Mouse (Mus musculus) CH12.LX (cell line): Measurements from ENCODE around the gene Gm10644. TPM values are rescaled to one million over a fixed set of nuclear protein-coding genes. Genes with fewer than 3 reads are reported as not detected.

Experiments used
- DNase-seq: peaks from one replicate; pipeline ENCODE4 v3.0.0-alpha.2; 2013; ENCODE audit errors: extremely low read depth
- H3K27ac ChIP-seq: 2 replicates; pipeline ENCODE4 v1.5.1; 2012; ENCODE audit warnings: low read depth, mild to moderate bottlenecking, control low read depth, moderate library complexity; ENCODE audit not compliant: insufficient read depth
- H3K27me3 ChIP-seq: replicated peaks from 2 replicates; pipeline ENCODE3; 2012; ENCODE audit warnings: inconsistent platforms
- H3K36me3 ChIP-seq, 2 experiments: replicated peaks in 1 of 2; 2 replicates each; pipeline versions ENCODE3 to v1.6.1; 2012; ENCODE audit warnings: inconsistent platforms in 1 of 2, low read length in 1 of 2, mild to moderate bottlenecking in 1 of 2, mixed read lengths in 1 of 2, moderate library complexity in 1 of 2; ENCODE audit not compliant: control insufficient read depth in 1 of 2, insufficient read depth in 1 of 2
- H3K4me1 ChIP-seq, 2 experiments: 2 replicates each; pipeline ENCODE4 v1.6.1; 2012; ENCODE audit warnings: inconsistent platforms in 1 of 2, moderate library complexity in 1 of 2; ENCODE audit not compliant: insufficient read depth in 2 of 2, control insufficient read depth in 1 of 2
- H3K4me2 ChIP-seq: 2 replicates; pipeline ENCODE4 v1.6.1; 2012; ENCODE audit warnings: low read depth, mild to moderate bottlenecking, control low read depth; ENCODE audit not compliant: poor library complexity, insufficient read depth, severe bottlenecking
- H3K4me3 ChIP-seq, 3 experiments: fragments of 150-350 bp in 1 of 3; sonication (generic) in 1 of 3; replicated peaks in 1 of 3; 2 replicates each; pipeline versions ENCODE3 to v1.5.1; 2011 to 2012; ENCODE audit warnings: low read depth in 2 of 3, low read length in 2 of 3, mild to moderate bottlenecking in 2 of 3, moderate library complexity in 2 of 3, control low read depth in 1 of 3, improper control_type of control experiment in 1 of 3, inconsistent platforms in 1 of 3, mixed read lengths in 1 of 3; ENCODE audit not compliant: poor library complexity in 1 of 3
- H3K79me2 ChIP-seq: replicated peaks from 2 replicates; pipeline ENCODE4 v1.6.1; 2012; ENCODE audit warnings: mild to moderate bottlenecking, moderate library complexity; ENCODE audit not compliant: control insufficient read depth, poor library complexity, insufficient read depth, severe bottlenecking; ENCODE audit errors: extremely low read depth
- H3K9ac ChIP-seq: 2 replicates; pipeline ENCODE4 v1.6.1; 2012; ENCODE audit warnings: low read depth, mild to moderate bottlenecking, control low read depth, moderate library complexity; ENCODE audit not compliant: insufficient read depth
- H3K9me3 ChIP-seq: replicated peaks from 2 replicates; pipeline ENCODE3; 2012; ENCODE audit warnings: low read length, inconsistent platforms, mixed read lengths
- CTCF ChIP-seq, 2 experiments: IDR thresholded peaks in 1 of 2; conservative IDR thresholded peaks in 1 of 2; 2 replicates each; pipeline ENCODE4 v1.5.1; 2011 to 2012; ENCODE audit warnings: low read depth in 2 of 2, low read length in 2 of 2, improper control_type of control experiment in 1 of 2, inconsistent platforms in 1 of 2, mild to moderate bottlenecking in 1 of 2, moderate library complexity in 1 of 2
- E2F4 ChIP-seq: IDR thresholded peaks from 2 replicates; pipeline ENCODE4 v1.6.1; 2011; ENCODE audit warnings: low read depth, low read length, improper control_type of control experiment; ENCODE audit not compliant: insufficient replicate concordance
- ELF1 ChIP-seq: IDR thresholded peaks from 2 replicates; pipeline ENCODE4 v1.6.1; 2014; ENCODE audit warnings: low read depth, mild to moderate bottlenecking, inconsistent platforms, low read length, improper control_type of control experiment
- ETS1 ChIP-seq: conservative IDR thresholded peaks from 2 replicates; pipeline ENCODE4 v1.6.1; 2012; ENCODE audit warnings: low read depth, mild to moderate bottlenecking, inconsistent platforms, low read length, improper control_type of control experiment, moderate library complexity
- HCFC1 ChIP-seq: IDR thresholded peaks from 2 replicates; pipeline ENCODE4 v1.6.1; 2012; ENCODE audit warnings: low read depth, mild to moderate bottlenecking, inconsistent platforms, low read length, improper control_type of control experiment
- IRF4 ChIP-seq: IDR thresholded peaks from 2 replicates; pipeline ENCODE4 v1.6.1; 2014; ENCODE audit warnings: low read depth, mild to moderate bottlenecking, inconsistent platforms, low read length, improper control_type of control experiment
- JUN ChIP-seq: IDR thresholded peaks from 2 replicates; pipeline ENCODE4 v1.6.1; 2011; ENCODE audit warnings: low read depth, mild to moderate bottlenecking, low read length, improper control_type of control experiment, moderate library complexity; ENCODE audit not compliant: insufficient read depth
- JUND ChIP-seq: conservative IDR thresholded peaks from 2 replicates; pipeline ENCODE4 v1.6.1; 2011; ENCODE audit warnings: low read depth, low read length, improper control_type of control experiment
- KAT2A ChIP-seq: IDR thresholded peaks from 2 replicates; pipeline ENCODE4 v1.6.1; 2012; ENCODE audit warnings: low read length, improper control_type of control experiment, inconsistent platforms; ENCODE audit not compliant: insufficient replicate concordance
- MAFK ChIP-seq: IDR thresholded peaks from 2 replicates; pipeline ENCODE4 v1.6.1; 2011; ENCODE audit warnings: low read length, improper control_type of control experiment; ENCODE audit not compliant: insufficient replicate concordance
- MAX ChIP-seq: IDR thresholded peaks from 2 replicates; pipeline ENCODE4 v1.6.1; 2011; ENCODE audit warnings: low read length, improper control_type of control experiment
- MAZ ChIP-seq: IDR thresholded peaks from 2 replicates; pipeline ENCODE4 v1.6.1; 2012; ENCODE audit warnings: low read depth, mild to moderate bottlenecking, inconsistent platforms, low read length, improper control_type of control experiment, moderate library complexity
- MXI1 ChIP-seq: IDR thresholded peaks from 2 replicates; pipeline ENCODE4 v1.6.1; 2011; ENCODE audit warnings: mild to moderate bottlenecking, low read depth, low read length, improper control_type of control experiment
- NELFE ChIP-seq: IDR thresholded peaks from 2 replicates; pipeline ENCODE4 v1.6.1; 2011; ENCODE audit warnings: low read depth, low read length, improper control_type of control experiment
- PAX5 ChIP-seq: IDR thresholded peaks from 2 replicates; pipeline ENCODE4 v1.6.1; 2012; ENCODE audit warnings: low read length, inconsistent platforms, mixed read lengths
- RAD21 ChIP-seq: IDR thresholded peaks from 2 replicates; pipeline ENCODE4 v1.6.1; 2011; ENCODE audit warnings: low read depth, mild to moderate bottlenecking, low read length, improper control_type of control experiment, moderate library complexity
- RCOR1 ChIP-seq: conservative IDR thresholded peaks from 2 replicates; pipeline ENCODE4 v1.6.1; 2012; ENCODE audit warnings: low read depth, mild to moderate bottlenecking, inconsistent platforms, low read length, improper control_type of control experiment
- SMC3 ChIP-seq: IDR thresholded peaks from 2 replicates; pipeline ENCODE4 v1.6.1; 2011; ENCODE audit warnings: low read depth, low read length, improper control_type of control experiment
- UBTF ChIP-seq: IDR thresholded peaks from 2 replicates; pipeline ENCODE4 v1.6.1; 2012; ENCODE audit warnings: low read depth, mild to moderate bottlenecking, inconsistent platforms, low read length, improper control_type of control experiment, moderate library complexity
- dilution Hi-C: fragments of 300-500 bp; cut with MboI; formaldehyde crosslinking; loops from 2 replicates; pipeline ENCODE4 v1.14.3; 2020; ENCODE audit warnings: low sequenced_read_pairs; ENCODE audit not compliant: extremely low pct_unique_long_range_greater_than_20kb, extremely low pct_ligation_motif_present
- in situ Hi-C: fragments of 300-500 bp; cut with MboI; formaldehyde crosslinking; loops from 3 replicates; pipeline ENCODE4 v1.14.3; 2019; ENCODE audit warnings: low sequenced_read_pairs, low pct_ligation_motif_present, low pct_unique_long_range_greater_than_20kb, mixed read lengths
- polyA plus RNA-seq: library from polyadenylated mRNA; unstranded; fragments of >175 nt; gene quantifications from 2 replicates; pipeline ENCODE4 v1.2.1, GENCODE M21; 2012; ENCODE audit warnings: low read depth; ENCODE audit not compliant: insufficient read length
- total RNA-seq, 2 experiments: library from RNA; depleted of rRNA; stranded (reverse); fragments of 300-350 nt in 1 of 2; fragments of >200 nt in 1 of 2; gene quantifications; 2 replicates each; pipeline ENCODE4 v1.2.3; 2012 to 2014

Gm10644 gene
- total and polyA plus RNA-seq, 3 experiments: 0.44 to 1.7 (median 0.58) TPM

GRCm38 (mm10) chr8:83896461-83896860, 58.5 kb downstream of the Gm10644 start:
- in situ Hi-C loops: loop anchor here (5.0 to 10.0 kb wide), 3 partner anchors 58 to 159 kb away; partner anchors contain the start of genes Asf1b and Gm10644
- DNase-seq: no peak

GRCm38 (mm10) chr8:83895894-83896293, 59.1 kb downstream of the Gm10644 start:
- peaks cover 23% of the 10 kb centered on the region for H3K27me3 ChIP-seq

More at GRCm38 (mm10) chr8:83896461-83896860, 58.5 kb downstream of the Gm10644 start:
- no peaks in the 10 kb centered on the region for H3K79me2 ChIP-seq
- no peak overlapping the region for H3K27ac ChIP-seq
- peaks cover 4% of the 10 kb centered on the region for H3K9me3 ChIP-seq
- H3K4me3 ChIP-seq: no peak overlapping the region
- H3K9ac ChIP-seq: no peak overlapping the region
- H3K4me1 ChIP-seq: peaks cover 5 to 16% of the 10 kb centered on the region in 2 experiments
- no peak for TF ChIP-seq PAX5
- no peak for TF ChIP-seq HCFC1
- TF ChIP-seq JUND: no peak
- no peak for TF ChIP-seq IRF4
- TF ChIP-seq ETS1: no peak
- TF ChIP-seq KAT2A: no peak
- no peak for TF ChIP-seq MAFK
- TF ChIP-seq E2F4: no peak
- no peak for TF ChIP-seq SMC3
- TF ChIP-seq JUN: no peak
- no peak for TF ChIP-seq MXI1
- TF ChIP-seq, all 38 proteins: peak for 0
- Histone ChIP-seq H3K36me3 (no peaks in the 10 kb centered on the region), H3K27me3 (peaks cover 21% of the 10 kb centered on the region), H3K4me2 (peak overlapping the region; percentile 34; the same call in 1 of the 2 replicates)
- dilution Hi-C loops: no loop called here

More at GRCm38 (mm10) chr8:83895894-83896293, 59.1 kb downstream of the Gm10644 start:
- peak; percentile 68 for DNase-seq
- Histone ChIP-seq H3K36me3 (no peaks in the 10 kb centered on the region), H3K4me2 (peak overlapping the region; percentile 34; the same call in 1 of the 2 replicates), H3K27ac (no peak overlapping the region), H3K79me2 (no peaks in the 10 kb centered on the region), H3K4me1 (peaks cover 3 to 14% of the 10 kb centered on the region in 2 experiments; a peak in 2 of 4 replicates), H3K9ac (no peak overlapping the region), H3K4me3 (no peak overlapping the region), H3K9me3 (peaks cover 4% of the 10 kb centered on the region)
- in situ Hi-C loops (loop anchor here (5.0 to 10.0 kb wide), 3 partner anchors 59 to 159 kb away; partner anchors contain the start of genes Asf1b and Gm10644), dilution Hi-C loops (no loop called here)
- TF ChIP-seq RAD21: peak; percentile 48
- TF ChIP-seq RCOR1: no peak
- TF ChIP-seq MAZ: 0 out of 2 replicates have a peak, but pooled peaks have one; percentile 39
- peak; percentile 11; the same call in 1 of the 2 replicates for TF ChIP-seq HCFC1
- peak; percentile 75 to 89 for TF ChIP-seq CTCF (conservative IDR thresholded peaks at IDR 0.05 in 1 of 2, IDR thresholded peaks at IDR 0.05 in 1 of 2; ENCODE audit: low read depth in 2 of 2, low read length in 2 of 2)
- peak; percentile 72 for TF ChIP-seq SMC3
- no peak for TF ChIP-seq UBTF
- no peak for TF ChIP-seq ELF1
- 0 out of 2 replicates have a peak, but pooled peaks have one; percentile 9 for TF ChIP-seq MAX
- no peak; the same call in 1 of the 2 replicates for TF ChIP-seq NELFE
- TF ChIP-seq IRF4: 0 out of 2 replicates have a peak, but pooled peaks have one; percentile 15
- no peak for TF ChIP-seq PAX5
